Mouse (Mus musculus): Measurements from ENCODE around the gene Ank. TPM values are rescaled to one million over a fixed set of nuclear protein-coding genes. Genes with fewer than 3 reads are reported as not detected.

Ank gene
- 10.8 TPM for polyA plus RNA-seq (2014; fragmentation: Illumina TruSeq; extraction: RNeasy Lipid Tissue Mini Kit (QIAGEN cat#74804); ENCODE audit: low read depth, low replicate concordance)

GRCm38 (mm10) chr15:27466131-27467080 lies at the start of gene Ank:
Gene Ank (plus strand): TSS chr15:27466677.

DNA sequence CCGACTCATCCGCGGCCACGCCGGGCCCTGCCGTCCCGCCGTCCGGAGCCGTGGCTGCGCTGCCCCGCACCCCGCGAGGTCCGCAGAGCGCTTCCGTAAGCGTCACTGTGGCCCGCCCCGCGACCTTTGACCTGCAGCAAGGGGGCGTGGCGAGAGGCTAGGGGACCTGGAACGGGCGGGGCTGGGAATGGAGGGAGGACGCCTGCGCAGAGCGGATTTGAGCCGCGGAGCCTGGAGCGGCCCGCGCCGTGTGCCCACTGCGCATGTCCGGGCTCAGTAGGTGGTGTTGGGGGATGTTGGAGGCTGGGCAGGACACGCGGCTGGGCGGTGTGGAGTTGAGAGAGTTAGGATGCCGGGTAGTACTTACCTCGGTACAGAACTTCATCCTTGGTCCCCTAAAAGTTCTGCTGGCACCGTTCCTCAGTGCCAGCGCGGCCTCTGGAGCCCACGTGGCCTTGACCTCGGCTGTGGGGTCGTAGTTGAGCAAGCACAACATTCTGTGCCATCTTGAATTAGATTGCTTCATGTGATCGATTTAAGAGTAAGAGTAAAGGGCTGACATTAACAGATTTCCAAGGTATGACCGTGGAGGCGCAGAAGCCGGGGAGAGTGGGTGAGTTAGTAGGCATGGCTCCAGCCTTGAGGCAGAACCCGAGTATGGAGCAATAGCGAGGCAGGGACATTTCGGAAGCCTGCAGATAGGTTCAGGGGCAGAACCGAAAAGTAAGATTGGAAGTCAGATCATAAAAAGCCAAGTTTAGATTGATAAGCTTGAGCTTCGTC lies 164.3 kb downstream of the Ank start, which contains the start of gene Otulin:
Gene Otulin, minus strand, starts transcription at position 93 of the 783 bp plus-strand sequence.

Other genes starting within 250 kb of the Ank start
- 7.8 TPM for gene Otulin, start 164.0 kb downstream of the Ank start, polyA plus RNA-seq (2014; fragmentation: Illumina TruSeq; extraction: RNeasy Lipid Tissue Mini Kit (QIAGEN cat#74804); ENCODE audit: low read depth, low replicate concordance)
- gene Otulinl, start 214.9 kb downstream of the Ank start, polyA plus RNA-seq (2014; fragmentation: Illumina TruSeq; extraction: RNeasy Lipid Tissue Mini Kit (QIAGEN cat#74804); ENCODE audit: low read depth, low replicate concordance) = 3.4 TPM